Mouse (Mus musculus) liver, embryonic 14 days (tissue): Measurements from ENCODE around the gene E130309D02Rik. TPM values are rescaled to one million over a fixed set of nuclear protein-coding genes. Genes with fewer than 3 reads are reported as not detected.

Experiments
- polyA plus RNA-seq: library from polyadenylated mRNA; depleted of rRNA; stranded (reverse); fragments of >200 nt; gene quantifications from 2 replicates; pipeline ENCODE4 v1.2.3, GENCODE M21; 2012; rRNA removed

E130309D02Rik gene
- 10.8 and 13.9 TPM in 2 replicates for polyA plus RNA-seq

DNA sequence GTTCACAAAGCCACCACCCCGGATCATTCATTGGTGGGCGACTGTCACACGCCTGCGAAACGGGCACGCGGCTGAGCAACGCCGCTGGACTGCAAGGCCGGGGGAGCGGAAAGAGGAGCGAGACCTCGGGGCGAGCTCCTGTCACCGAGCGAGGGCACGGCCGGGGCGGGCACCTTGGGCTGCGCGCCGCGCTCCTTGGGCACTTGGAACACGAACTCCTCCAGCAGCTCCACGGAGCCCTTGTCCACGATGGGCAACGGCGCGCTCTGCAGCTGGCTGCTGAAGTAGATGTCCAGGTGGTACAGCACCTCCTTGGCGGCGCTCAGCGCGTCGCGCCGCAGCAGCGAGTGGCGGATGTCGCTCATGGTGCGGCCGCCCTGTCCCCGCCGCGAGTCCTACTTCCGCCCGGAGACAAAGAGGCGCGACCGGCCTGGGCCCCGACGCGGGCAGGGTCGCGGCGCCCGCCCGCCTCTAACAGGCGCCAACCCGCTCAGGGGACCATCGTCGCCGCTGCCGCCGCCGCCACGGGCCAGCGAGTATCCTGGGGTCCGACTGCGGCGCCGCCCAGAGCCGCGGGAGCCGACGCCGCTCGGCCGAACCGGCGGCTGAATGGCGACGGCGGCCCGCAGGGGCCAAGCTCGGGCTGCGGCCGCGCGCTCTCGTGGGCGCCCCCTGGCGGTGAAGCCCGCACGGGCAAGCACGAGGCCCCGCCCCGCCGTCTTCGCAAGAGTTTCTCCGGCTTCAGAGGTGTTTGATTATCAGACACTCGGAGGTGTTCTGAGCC, at the start of gene E130309D02Rik:
TSS of gene E130309D02Rik (minus strand) at position 631 of the 784 bp plus-strand sequence.

GRCm38 (mm10) chr5:143356686-143357388, 41.7 kb upstream of the E130309D02Rik start, which contains the start of gene Grid2ip:
Grid2ip (plus strand) TSS chr5:143357338.

DNA sequence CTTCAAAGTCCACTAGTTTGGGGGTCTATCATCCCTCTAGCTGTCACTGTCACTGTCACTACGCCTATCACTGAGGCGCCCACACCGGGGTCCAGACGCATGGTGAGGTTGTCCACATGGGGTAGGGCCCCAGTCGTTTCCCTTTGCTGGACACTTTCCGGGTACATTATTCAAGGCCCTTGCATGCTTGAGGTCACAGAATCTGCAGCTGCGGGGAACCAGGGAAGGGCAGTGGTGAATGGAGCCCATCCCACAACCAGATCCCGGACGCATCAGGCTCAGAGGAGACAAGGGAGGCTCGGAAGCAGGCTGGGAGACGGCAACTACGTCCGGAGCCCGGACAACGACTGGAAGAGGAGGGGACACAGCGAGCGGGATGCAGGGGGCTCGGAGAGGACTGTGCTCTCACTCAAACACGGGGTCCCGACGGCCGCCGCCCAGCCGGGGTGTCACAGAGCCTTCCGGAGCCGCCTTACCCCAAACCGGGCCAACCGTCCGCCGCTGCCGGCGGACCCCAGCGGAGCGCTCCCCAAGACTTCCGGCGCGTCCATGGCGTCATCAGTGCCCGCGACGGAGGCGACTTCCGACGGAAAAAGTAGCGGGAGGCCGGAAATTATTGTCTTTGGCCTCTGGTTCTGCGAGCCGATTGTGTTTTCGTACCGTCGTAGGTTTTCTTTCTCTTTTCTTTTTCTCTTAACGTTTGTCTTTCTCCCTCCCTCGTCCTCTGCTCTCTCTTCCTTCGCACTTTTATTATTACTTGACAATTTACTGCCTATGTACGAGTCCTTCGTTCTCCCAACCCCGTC, 13.7 kb upstream of the E130309D02Rik start, which contains the start of gene Zdhhc4:
TSS of gene Zdhhc4 (minus strand) at position 567 of the 806 bp plus-strand sequence.

DNA sequence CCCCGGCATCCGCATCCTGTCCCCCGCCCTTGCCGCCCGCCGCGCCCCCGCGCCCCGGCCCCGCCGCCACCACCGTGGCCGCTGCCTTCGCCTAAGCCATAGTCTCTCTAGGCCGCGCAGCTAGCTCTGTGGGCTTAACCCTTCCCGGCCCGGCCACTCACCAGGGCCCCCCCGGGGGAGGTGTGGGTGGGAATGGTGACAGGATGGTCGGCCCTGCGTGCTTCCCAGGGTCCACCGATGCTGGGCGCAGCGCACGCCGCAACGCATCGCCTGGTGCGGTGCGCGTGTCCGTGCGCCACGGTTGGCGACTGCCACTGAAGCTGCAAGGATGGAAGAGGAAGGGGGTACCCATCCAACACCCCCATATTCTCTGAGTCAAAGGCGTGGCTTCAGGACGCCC, 21.8 kb downstream of the E130309D02Rik start, which contains the start of gene Zfp853:
TSS of gene Zfp853 (minus strand) at position 220 of the 400 bp plus-strand sequence.

DNA sequence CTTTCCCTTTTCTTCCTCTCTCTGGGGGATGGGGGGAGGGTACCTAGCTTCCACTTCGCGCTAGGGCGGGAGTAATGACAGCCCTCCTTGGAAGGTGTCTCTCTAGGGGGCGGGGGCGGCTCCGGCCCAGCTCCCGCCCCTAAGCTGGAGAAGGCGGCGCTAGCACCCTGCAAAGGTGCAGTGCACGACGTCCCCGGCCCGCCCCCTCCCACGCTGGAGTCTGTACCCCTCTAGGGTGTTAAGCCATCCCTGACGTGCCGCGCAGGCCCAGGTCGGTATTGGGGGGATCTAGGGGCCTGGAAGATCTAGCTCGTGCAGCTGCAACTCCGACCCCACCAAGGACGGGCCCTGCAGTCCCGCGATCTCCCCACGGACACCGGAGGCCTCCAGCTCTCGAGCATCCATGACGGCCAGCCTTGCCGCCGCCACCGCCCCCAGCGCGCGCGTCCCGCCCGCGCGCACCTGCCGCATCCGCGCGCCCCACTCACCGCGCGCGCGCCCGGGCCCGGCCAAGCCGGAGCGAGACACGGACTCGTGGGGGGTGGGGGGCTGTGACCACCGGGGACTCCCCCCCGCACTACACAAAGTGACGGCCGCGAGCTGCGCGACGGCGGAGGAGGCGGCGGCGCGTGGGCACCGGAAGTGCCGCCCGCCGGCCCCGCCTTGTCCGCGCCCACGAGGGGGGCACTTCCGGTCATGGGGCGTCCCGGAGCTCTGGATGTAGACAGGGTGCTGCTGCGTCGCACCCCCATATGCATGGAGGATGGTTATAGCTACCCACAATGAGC, 45.6 kb downstream of the E130309D02Rik start, which contains the start of gene Zfp316:
TSS of gene Zfp316 (minus strand) at position 660 of the 788 bp plus-strand sequence.

Other genes starting within 250 kb of the E130309D02Rik start
- gene Rnf216, start 202.4 kb downstream of the E130309D02Rik start, polyA plus RNA-seq, result 9.2 and 9.6 TPM in 2 replicates
- not detected in 2 replicates for gene Olfr718-ps1, start 167.8 kb downstream of the E130309D02Rik start, polyA plus RNA-seq
- 1.9 and 2.0 TPM in 2 replicates for gene Rbak, start 134.6 kb downstream of the E130309D02Rik start, polyA plus RNA-seq
- not detected in 2 replicates for gene Spdye4b, start 134.3 kb downstream of the E130309D02Rik start, polyA plus RNA-seq
- gene Spdye4a, start 88.5 kb downstream of the E130309D02Rik start, polyA plus RNA-seq, result not detected in 2 replicates
- 2.1 and 2.3 TPM in 2 replicates for gene Zfp12, start 80.2 kb downstream of the E130309D02Rik start, polyA plus RNA-seq
- gene Zfp316, start 45.3 kb downstream of the E130309D02Rik start, polyA plus RNA-seq, result 0.27 and 0.32 TPM in 2 replicates
- gene Zfp853, start 21.7 kb downstream of the E130309D02Rik start, polyA plus RNA-seq, result 0.06 and 0.08 TPM in 2 replicates
- 15.1 and 16.1 TPM in 2 replicates for gene Zdhhc4, start 13.9 kb upstream of the E130309D02Rik start, polyA plus RNA-seq
- 0.01 and 0.02 TPM in 2 replicates for gene Grid2ip, start 42.0 kb upstream of the E130309D02Rik start, polyA plus RNA-seq
- gene Kdelr2, start 88.5 kb upstream of the E130309D02Rik start, polyA plus RNA-seq, result 35.5 and 44.9 TPM in 2 replicates
- 4.0 and 5.2 TPM in 2 replicates for gene Daglb, start 149.2 kb upstream of the E130309D02Rik start, polyA plus RNA-seq
- 111 and 124 TPM in 2 replicates for gene Rac1, start 212.7 kb upstream of the E130309D02Rik start, polyA plus RNA-seq